24 mouse cellular contexts compared by ENCODE assay signal in the genomic region with DNA sequence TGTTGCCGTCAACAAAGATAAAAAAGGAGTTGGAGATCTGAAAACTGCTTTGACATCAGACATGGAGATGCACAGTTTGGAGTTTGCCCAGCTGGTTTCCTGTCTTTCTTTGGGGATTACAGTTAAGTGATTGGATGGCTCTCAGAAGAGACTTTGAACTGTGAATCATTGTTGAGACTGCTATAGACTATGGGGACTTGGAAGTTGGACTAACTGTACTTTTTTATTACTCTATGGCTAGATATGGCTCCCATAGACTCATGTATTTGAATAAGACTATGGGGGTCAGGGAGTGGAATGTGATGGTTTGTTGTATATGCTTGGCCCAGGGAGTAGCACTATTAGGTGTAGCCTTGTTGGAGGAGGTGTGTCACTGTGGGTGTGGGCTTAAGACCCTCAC. TPM values are rescaled to one million over a fixed set of nuclear protein-coding genes. Genes with fewer than 3 reads are reported as not detected.
"Had no signal": no experiment of that assay in that cellular context is flagged by ENCODE, and none has a peak within 500 bp of the region (broad histone marks: within the 10 kb centered on the region; RNA-seq: fewer than 3 reads in every experiment).

No protein-coding gene starts in this region.

RNA-seq across cellular contexts. Expression of a gene that starts 13.7 kb away (rescaled TPM):
- total RNA-seq: left cerebral cortex, postnatal 14 days; left cerebral cortex, postnatal 25 days; left cerebral cortex, postnatal 36 days; liver, adult 2 months; megakaryocyte progenitor cell, adult 5-6 weeks; megakaryocyte, adult 5-6 weeks; megakaryocyte-erythroid progenitor cell, adult 5-6 weeks; monocyte, adult 5-6 weeks had no signal
- polyA plus RNA-seq: limb, embryonic 10.5 days; limb, embryonic 11.5 days; limb, embryonic 12.5 days; limb, embryonic 13.5 days; liver, adult 2 months; liver, embryonic 11.5 days; liver, embryonic 12.5 days; liver, embryonic 13.5 days; liver, embryonic 14.5 days; liver, embryonic 15.5 days; liver, embryonic 16.5 days; liver, postnatal 0 days; macrophage; midbrain, embryonic 10.5 days; midbrain, embryonic 11.5 days; myocyte; neural tube, embryonic 11.5 days had no signal
